Mouse (Mus musculus): ENCODE measurements around the gene Ndufv3. TPM values are rescaled to one million over a fixed set of nuclear protein-coding genes. Genes with fewer than 3 reads are reported as not detected.
"Not testable (repeated sequence)": the region's sequence is repeated elsewhere in the genome, so short reads cannot be mapped to it uniquely, and the experiment has no call there.

The Ndufv3 gene
- polyA plus RNA-seq, 1 experiment = 446 TPM

- 55% methylated on average over 3 of the region's 3 CpGs for WGBS
- H3K27ac ChIP-seq (ENCODE audit: insufficient read depth, low read length) = no peak overlapping the region
- TF ChIP-seq CTCF (IDR thresholded peaks at IDR 0.05; ENCODE audit: borderline replicate concordance, insufficient read depth, low read depth, low read length) (no peak), POLR2A (IDR thresholded peaks at IDR 0.05; ENCODE audit: borderline replicate concordance, insufficient read depth, low read length) (no peak)
These were observed 28.1 kb downstream of the Ndufv3 start for GRCm38 (mm10) chr17:31547974-31548373.

GRCm38 (mm10) chr17:31549389-31549788, 29.5 kb downstream of the Ndufv3 start:
- H3K4me1 ChIP-seq (ENCODE audit: control insufficient read depth, insufficient read depth, low read length) = no peaks in the 10 kb centered on the region
- TF ChIP-seq POLR2A (IDR thresholded peaks at IDR 0.05; ENCODE audit: borderline replicate concordance, insufficient read depth, low read length) (no peak), CTCF (IDR thresholded peaks at IDR 0.05; ENCODE audit: borderline replicate concordance, insufficient read depth, low read depth, low read length) (no peak)
- H3K27me3 ChIP-seq (ENCODE audit: control insufficient read depth, insufficient read depth, low read length) = no peaks in the 10 kb centered on the region
- DNase-seq = no peak
- no peak overlapping the region for H3K27ac ChIP-seq (ENCODE audit: insufficient read depth, low read length)
- WGBS = 76% methylated on average over 8 of the region's 8 CpGs
- no peak overlapping the region for H3K4me3 ChIP-seq (replicated peaks; ENCODE audit: insufficient read depth, low read depth, low read length)

More at GRCm38 (mm10) chr17:31547974-31548373, 28.1 kb downstream of the Ndufv3 start:
- H3K27me3 ChIP-seq (ENCODE audit: control insufficient read depth, insufficient read depth, low read length) = no peaks in the 10 kb centered on the region
- H3K4me1 ChIP-seq (ENCODE audit: control insufficient read depth, insufficient read depth, low read length) = no peaks in the 10 kb centered on the region
- no peak for DNase-seq
- H3K4me3 ChIP-seq (replicated peaks; ENCODE audit: insufficient read depth, low read depth, low read length) = no peak overlapping the region

- not testable (repeated sequence) for DNase-seq; H3K27ac ChIP-seq (ENCODE audit: insufficient read depth, low read length); H3K27me3 ChIP-seq (ENCODE audit: control insufficient read depth, insufficient read depth, low read length); H3K4me3 ChIP-seq (replicated peaks; ENCODE audit: insufficient read depth, low read depth, low read length); H3K4me1 ChIP-seq (ENCODE audit: control insufficient read depth, insufficient read depth, low read length)
- 96% methylated on average over 23 of the region's 23 CpGs for WGBS
These were observed 32.7 kb downstream of the Ndufv3 start for GRCm38 (mm10) chr17:31552601-31553000.

GRCm38 (mm10) chr17:31556253-31556652, 36.3 kb downstream of the Ndufv3 start:
- Histone ChIP-seq H3K27me3 (ENCODE audit: control insufficient read depth, insufficient read depth, low read length) (no peaks in the 10 kb centered on the region), H3K4me1 (ENCODE audit: control insufficient read depth, insufficient read depth, low read length) (no peaks in the 10 kb centered on the region), H3K4me3 (replicated peaks; ENCODE audit: insufficient read depth, low read depth, low read length) (no peak overlapping the region), H3K27ac (ENCODE audit: insufficient read depth, low read length) (no peak overlapping the region)
- TF ChIP-seq CTCF (IDR thresholded peaks at IDR 0.05; ENCODE audit: borderline replicate concordance, insufficient read depth, low read depth, low read length) (no peak), POLR2A (IDR thresholded peaks at IDR 0.05; ENCODE audit: borderline replicate concordance, insufficient read depth, low read length) (no peak)
- no peak for DNase-seq
- WGBS = 64% methylated on average over 4 of the region's 4 CpGs

GRCm38 (mm10) chr17:31557124-31557880, 37.4 kb downstream of the Ndufv3 start:
- Histone ChIP-seq H3K27ac (ENCODE audit: insufficient read depth, low read length) (no peak overlapping the region), H3K4me3 (replicated peaks; ENCODE audit: insufficient read depth, low read depth, low read length) (no peak overlapping the region), H3K4me1 (ENCODE audit: control insufficient read depth, insufficient read depth, low read length) (no peaks in the 10 kb centered on the region), H3K27me3 (ENCODE audit: control insufficient read depth, insufficient read depth, low read length) (no peaks in the 10 kb centered on the region)
- no peak for DNase-seq
- no peak for TF ChIP-seq POLR2A (IDR thresholded peaks at IDR 0.05; ENCODE audit: borderline replicate concordance, insufficient read depth, low read length)
- no peak for TF ChIP-seq CTCF (IDR thresholded peaks at IDR 0.05; ENCODE audit: borderline replicate concordance, insufficient read depth, low read depth, low read length)
- WGBS = 48% methylated on average over 11 of the region's 11 CpGs

- Histone ChIP-seq H3K27ac (ENCODE audit: insufficient read depth, low read length) (no peak overlapping the region), H3K4me3 (replicated peaks; ENCODE audit: insufficient read depth, low read depth, low read length) (no peak overlapping the region), H3K4me1 (ENCODE audit: control insufficient read depth, insufficient read depth, low read length) (peaks cover under 1% of the 10 kb centered on the region; the same call in 1 of the 2 replicates), H3K27me3 (ENCODE audit: control insufficient read depth, insufficient read depth, low read length) (no peaks in the 10 kb centered on the region)
- TF ChIP-seq CTCF (IDR thresholded peaks at IDR 0.05; ENCODE audit: borderline replicate concordance, insufficient read depth, low read depth, low read length) (no peak), POLR2A (IDR thresholded peaks at IDR 0.05; ENCODE audit: borderline replicate concordance, insufficient read depth, low read length) (no peak)
- 80% methylated on average over 10 of the region's 10 CpGs for WGBS
- DNase-seq = no peak
These were observed 38.1 kb downstream of the Ndufv3 start for GRCm38 (mm10) chr17:31557947-31558542.

- DNase-seq = no peak
- Histone ChIP-seq H3K27ac (ENCODE audit: insufficient read depth, low read length) (no peak overlapping the region), H3K27me3 (ENCODE audit: control insufficient read depth, insufficient read depth, low read length) (no peaks in the 10 kb centered on the region), H3K4me1 (ENCODE audit: control insufficient read depth, insufficient read depth, low read length) (peaks cover 7% of the 10 kb centered on the region; the same call in 1 of the 2 replicates), H3K4me3 (replicated peaks; ENCODE audit: insufficient read depth, low read depth, low read length) (no peak overlapping the region)
- TF ChIP-seq CTCF (IDR thresholded peaks at IDR 0.05; ENCODE audit: borderline replicate concordance, insufficient read depth, low read depth, low read length) = no peak
- no peak for TF ChIP-seq POLR2A (IDR thresholded peaks at IDR 0.05; ENCODE audit: borderline replicate concordance, insufficient read depth, low read length)
- WGBS = 94% methylated on average over 11 of the region's 11 CpGs
These were observed 39.3 kb downstream of the Ndufv3 start for GRCm38 (mm10) chr17:31559021-31559789.

Measured in cerebellum, adult 2 months (tissue).